Mouse (Mus musculus): Measurements from ENCODE around the gene Cdc42ep3. TPM values are rescaled to one million over a fixed set of nuclear protein-coding genes. Genes with fewer than 3 reads are reported as not detected.

Gene Cdc42ep3
- total RNA-seq, 2 experiments from 2014 or later, result 25.4 to 27.8 TPM

- no peak for DNase-seq
These were observed 9.7 kb downstream of the Cdc42ep3 start for GRCm38 (mm10) chr17:79345001-79345709.

- no peak for DNase-seq
These were observed 11.5 kb downstream of the Cdc42ep3 start for GRCm38 (mm10) chr17:79343334-79343946.

- no peak for DNase-seq
These were observed 12.1 kb downstream of the Cdc42ep3 start for GRCm38 (mm10) chr17:79342639-79343333.

- DNase-seq, result no peak
These were observed 12.9 kb downstream of the Cdc42ep3 start for GRCm38 (mm10) chr17:79341946-79342470.

GRCm38 (mm10) chr17:79337494-79337893 is 17.4 kb downstream of the Cdc42ep3 start:
- no peak for DNase-seq

GRCm38 (mm10) chr17:79334701-79335100 is 20.2 kb downstream of the Cdc42ep3 start:
- no peak for DNase-seq

GRCm38 (mm10) chr17:79333650-79334049 is 21.2 kb downstream of the Cdc42ep3 start:
- DNase-seq, result no peak

GRCm38 (mm10) chr17:79332864-79333263 is 22.0 kb downstream of the Cdc42ep3 start:
- DNase-seq, result no peak

- DNase-seq, result no peak
These were observed 24.5 kb downstream of the Cdc42ep3 start for GRCm38 (mm10) chr17:79330397-79330796.

GRCm38 (mm10) chr17:79326868-79327376 is 28.0 kb downstream of the Cdc42ep3 start:
- DNase-seq, result no peak

GRCm38 (mm10) chr17:79317085-79317751 is 37.7 kb downstream of the Cdc42ep3 start:
- no peak for DNase-seq

GRCm38 (mm10) chr17:79315415-79316094 is 39.3 kb downstream of the Cdc42ep3 start:
- DNase-seq, result no peak

GRCm38 (mm10) chr17:79310465-79310864 is 44.4 kb downstream of the Cdc42ep3 start:
- no peak for DNase-seq

- DNase-seq, result no peak
These were observed 45.4 kb downstream of the Cdc42ep3 start for GRCm38 (mm10) chr17:79309506-79309905.

- no peak for DNase-seq
These were observed 49.2 kb downstream of the Cdc42ep3 start for GRCm38 (mm10) chr17:79305644-79306043.

GRCm38 (mm10) chr17:79303744-79304497 is 51.0 kb downstream of the Cdc42ep3 start:
- DNase-seq, result no peak

GRCm38 (mm10) chr17:79303238-79303637 is 51.7 kb downstream of the Cdc42ep3 start:
- DNase-seq, result no peak

- DNase-seq, result no peak
These were observed 55.0 kb downstream of the Cdc42ep3 start for GRCm38 (mm10) chr17:79299925-79300324.

GRCm38 (mm10) chr17:79298968-79299367 is 55.9 kb downstream of the Cdc42ep3 start:
- no peak for DNase-seq

- DNase-seq, result no peak
These were observed 59.0 kb downstream of the Cdc42ep3 start for GRCm38 (mm10) chr17:79295926-79296325.

GRCm38 (mm10) chr17:79291672-79292071 is 63.2 kb downstream of the Cdc42ep3 start:
- DNase-seq, result no peak

Measured in gastrocnemius, postnatal 25 days (tissue).